Mouse (Mus musculus) skeletal muscle tissue, adult 2 months (tissue): ENCODE data around the gene Wfdc12.
"Not testable (repeated sequence)": the region's sequence is repeated elsewhere in the genome, so short reads cannot be mapped to it uniquely, and the experiment has no call there.

ENCODE experiments used
- DNase-seq: peaks from one replicate; pipeline ENCODE4 v3.0.0-alpha.2; 2012; ENCODE audit warnings: low read depth, low spot score

Wfdc12 gene

GRCm38 (mm10) chr2:164190576-164190975 lies at the start of gene Wfdc12:
Gene Wfdc12 (minus strand): TSS chr2:164190608.
- no peak for DNase-seq

GRCm38 (mm10) chr2:164238366-164238765 lies 48.0 kb upstream of the Wfdc12 start, which contains the start of gene Svs2:
Gene Svs2 (minus strand): TSS chr2:164238466.
- no peak for DNase-seq

- DNase-seq = no peak
Measured at GRCm38 (mm10) chr2:164232671-164233070, 42.3 kb upstream of the Wfdc12 start.

GRCm38 (mm10) chr2:164228361-164229070 lies 38.1 kb upstream of the Wfdc12 start:
- no peak for DNase-seq

GRCm38 (mm10) chr2:164221522-164221921 lies 31.1 kb upstream of the Wfdc12 start, which contains the start of gene Wfdc15b:
Gene Wfdc15b (minus strand): TSS chr2:164221660.
- no peak for DNase-seq

GRCm38 (mm10) chr2:164219295-164219694 lies 28.9 kb upstream of the Wfdc12 start:
- DNase-seq = no peak

GRCm38 (mm10) chr2:164212711-164213110 lies 22.3 kb upstream of the Wfdc12 start:
- DNase-seq = no peak

GRCm38 (mm10) chr2:164210892-164211291 lies 20.5 kb upstream of the Wfdc12 start:
- no peak for DNase-seq

- DNase-seq = no peak
Measured at GRCm38 (mm10) chr2:164206676-164207075, 16.3 kb upstream of the Wfdc12 start.

GRCm38 (mm10) chr2:164206011-164206410 lies 15.6 kb upstream of the Wfdc12 start:
- DNase-seq = not testable (repeated sequence)

GRCm38 (mm10) chr2:164199626-164200327 lies 9.4 kb upstream of the Wfdc12 start, which contains the start of gene Wfdc15a:
Gene Wfdc15a (minus strand): TSS chr2:164200130.
- DNase-seq = no peak

- DNase-seq = no peak
Measured at GRCm38 (mm10) chr2:164196700-164196990, 6.2 kb upstream of the Wfdc12 start.

- DNase-seq = no peak
Measured at GRCm38 (mm10) chr2:164195971-164196699, 5.7 kb upstream of the Wfdc12 start.

- DNase-seq = no peak
Measured at GRCm38 (mm10) chr2:164194959-164195630, 4.7 kb upstream of the Wfdc12 start.

GRCm38 (mm10) chr2:164192279-164192678 lies 1.9 kb upstream of the Wfdc12 start:
- DNase-seq = no peak

GRCm38 (mm10) chr2:164188722-164189121 lies 1.7 kb downstream of the Wfdc12 start:
- DNase-seq = no peak

GRCm38 (mm10) chr2:164184145-164184719 lies 6.2 kb downstream of the Wfdc12 start:
- DNase-seq = no peak

GRCm38 (mm10) chr2:164183340-164183739 lies 7.1 kb downstream of the Wfdc12 start:
- DNase-seq = no peak

- DNase-seq = no peak
Measured at GRCm38 (mm10) chr2:164182692-164183255, 7.6 kb downstream of the Wfdc12 start, which contains the start of gene Wfdc5. Gene Wfdc5 (minus strand): TSS chr2:164182742.

- no peak for DNase-seq
Measured at GRCm38 (mm10) chr2:164180770-164181169, 9.6 kb downstream of the Wfdc12 start.

- DNase-seq = no peak
Measured at GRCm38 (mm10) chr2:164180124-164180523, 10.3 kb downstream of the Wfdc12 start.
